ENCODE assay signal across 22 mouse cellular contexts in genomic region chr12:98249671-98250070, GRCm38 (mm10). TPM values are rescaled to one million over a fixed set of nuclear protein-coding genes. Genes with fewer than 3 reads are reported as not detected.
DNase-seq lines count a peak whose midpoint lies in the region; ATAC-seq and TF ChIP-seq lines count a peak whose summit lies in the region.
"Had no signal": no experiment of that assay in that cellular context is flagged by ENCODE, and none has a peak within 500 bp of the region (broad histone marks: within the 10 kb centered on the region; RNA-seq: fewer than 3 reads in every experiment).

No protein-coding gene starts in this region.

- H3K79me2 ChIP-seq in C2C12 (ENCODE audit: control insufficient read depth, insufficient read depth), result no peaks in the 10 kb centered on the region

- H3K4me2 ChIP-seq in liver, embryonic 12.5 days, result no peak overlapping the region
- H3K4me2 ChIP-seq: embryonic facial prominence, embryonic 13.5 days; heart, embryonic 11.5 days; hindbrain, embryonic 12.5 days; kidney, embryonic 15.5 days; limb, embryonic 12.5 days; liver, embryonic 13.5 days; lung, embryonic 14.5 days had no signal

- peaks cover 38% of the 10 kb centered on the region for H3K4me1 ChIP-seq in G1E (ENCODE audit: insufficient read depth, low read depth, low read length)
- H3K4me1 ChIP-seq in liver, embryonic 12.5 days, result no peaks in the 10 kb centered on the region
- H3K4me1 ChIP-seq: embryonic facial prominence, embryonic 13.5 days; hindbrain, embryonic 12.5 days; kidney, embryonic 15.5 days; limb, embryonic 12.5 days; liver, embryonic 13.5 days had no signal

- no peak overlapping the region for H3K27ac ChIP-seq in liver, embryonic 12.5 days
- H3K27ac ChIP-seq: embryonic facial prominence, embryonic 13.5 days; hindbrain, embryonic 12.5 days; kidney, embryonic 15.5 days; limb, embryonic 12.5 days; liver, embryonic 13.5 days had no signal

- TF ChIP-seq CTCF in C2C12 (IDR thresholded peaks at IDR 0.05; ENCODE audit: control insufficient read depth, insufficient read depth, insufficient read length), result no peak
- no peak for TF ChIP-seq CTCF in G1E (IDR thresholded peaks at IDR 0.05; ENCODE audit: low read depth, low read length)

- H3K9me3 ChIP-seq in G1E (replicated peaks), result no peaks in the 10 kb centered on the region
- H3K9me3 ChIP-seq in liver, embryonic 12.5 days (replicated peaks), result no peaks in the 10 kb centered on the region
- H3K9me3 ChIP-seq: embryonic facial prominence, embryonic 13.5 days; hindbrain, embryonic 12.5 days; kidney, embryonic 15.5 days; limb, embryonic 12.5 days; liver, embryonic 13.5 days had no signal

- no peaks in the 10 kb centered on the region for H3K79me3 ChIP-seq in C2C12 (ENCODE audit: low read depth)

- no peak for DNase-seq in G1E (ENCODE audit: low spot score)
- peak; percentile 44 for DNase-seq in fibroblast of lung, adult 2 months (ENCODE audit: low read depth)
- DNase-seq in thymus, adult 18-20 months, result no peak
- DNase-seq in yolk sac, embryonic 10.5 days (ENCODE audit: low spot score), result no peak
- DNase-seq: adrenal gland, adult 8-10 months; cerebellum, postnatal 10 days; forebrain, postnatal 0 days; heart, postnatal 10 days; liver, embryonic 13.5 days; lung, embryonic 14.5 days; retina, postnatal 1 day; thymus, postnatal 25 days had no signal

- H3K36me3 ChIP-seq in C2C12 (ENCODE audit: control insufficient read depth, insufficient read depth) (peaks cover 24% of the 10 kb centered on the region), G1E (replicated peaks) (peaks cover 64% of the 10 kb centered on the region)
- H3K36me3 ChIP-seq in liver, embryonic 12.5 days, result 0 out of 2 replicates have a peak, but pooled peaks cover 4% of the 10 kb centered on the region

- H3K9ac ChIP-seq in liver, embryonic 12.5 days, result no peak overlapping the region
- H3K9ac ChIP-seq: embryonic facial prominence, embryonic 13.5 days; forebrain, postnatal 0 days; hindbrain, embryonic 12.5 days; kidney, embryonic 15.5 days; limb, embryonic 12.5 days; liver, embryonic 13.5 days; lung, embryonic 14.5 days had no signal

- no peak overlapping the region for H3K4me3 ChIP-seq in C2C12 (ENCODE audit: insufficient read depth, poor library complexity, severe bottlenecking)
- H3K4me3 ChIP-seq in G1E (ENCODE audit: low read depth, low read length), result no peak overlapping the region
- H3K4me3 ChIP-seq in liver, embryonic 12.5 days, result no peak overlapping the region
- H3K4me3 ChIP-seq: embryonic facial prominence, embryonic 13.5 days; hindbrain, embryonic 12.5 days; kidney, embryonic 15.5 days; limb, embryonic 12.5 days; liver, embryonic 13.5 days had no signal

- peak; percentile 46 for ATAC-seq in G1E (ENCODE audit: extremely low read depth, insufficient number of reproducible peaks, low FRiP score, poor library complexity, severe bottlenecking)
- ATAC-seq in monocyte, adult 5-6 weeks (replicated peaks; ENCODE audit: insufficient number of reproducible peaks, low FRiP score, low TSS enrichment, poor library complexity, severe bottlenecking), result peak; percentile 43; the same call in 1 of the 2 replicates
- no peak for ATAC-seq in liver, embryonic 12.5 days
- ATAC-seq: forebrain, postnatal 0 days; midbrain, embryonic 16.5 days had no signal

- H3K27me3 ChIP-seq in C2C12 (ENCODE audit: control insufficient read depth, insufficient read depth, insufficient read length) (no peaks in the 10 kb centered on the region), G1E (ENCODE audit: insufficient read depth, low read length) (no peaks in the 10 kb centered on the region)
- no peaks in the 10 kb centered on the region for H3K27me3 ChIP-seq in liver, embryonic 12.5 days (replicated peaks)
- H3K27me3 ChIP-seq: embryonic facial prominence, embryonic 13.5 days; hindbrain, embryonic 12.5 days; kidney, embryonic 15.5 days; limb, embryonic 12.5 days; liver, embryonic 13.5 days had no signal

- 50% methylated on average over 3 of the region's 3 CpGs for WGBS in liver, embryonic 12.5 days (ENCODE audit: insufficient replicate concordance)

- H3ac ChIP-seq in C2C12 (ENCODE audit: control insufficient read depth, insufficient read length, low read depth), result no peak overlapping the region

TF ChIP-seq in C2C12, 6 proteins besides CTCF, POLR2A, EP300 and RAD21:
- TF ChIP-seq MYOG (IDR thresholded peaks at IDR 0.05; ENCODE audit: control insufficient read depth, extremely low read depth, insufficient read length) (no peak), MYOD1 (IDR thresholded peaks at IDR 0.05; ENCODE audit: control insufficient read depth, insufficient read length, low read depth) (no peak), FOSL1 (IDR thresholded peaks at IDR 0.05; ENCODE audit: insufficient read depth, low read length, poor library complexity, severe bottlenecking) (peak; percentile 17), USF1 (IDR thresholded peaks at IDR 0.05; ENCODE audit: low read depth) (peak; percentile 48)
TF ChIP-seq in C2C12: peak in this region for 2.

RNA-seq across cellular contexts. Expression of gene Galc, which starts 9.6 kb away (rescaled TPM):
- 9.0 TPM for polyA plus RNA-seq in C2C12 (2012; fragmentation: generic; extraction: Trizol)
- 120 and 131 TPM in 2 replicates for total RNA-seq in G1E (2014; fragmentation: Nextera tagmentation)
- 143 and 174 TPM in 2 replicates for total RNA-seq in G1E (2017)
- 9.3 and 10.1 TPM in 2 replicates for polyA plus RNA-seq in G1E (2012)
- 10.6 to 15.5 TPM (median 12.9 TPM) in 3 replicates for total RNA-seq in monocyte, adult 5-6 weeks (2017)
- polyA plus RNA-seq in liver, embryonic 12.5 days (2016; fragmentation: Nextera tagmentation; extraction: Ambion mirVana), result 3.2 and 3.4 TPM in 2 replicates
- total RNA-seq: MEL had no signal

RNA-seq across cellular contexts. Expression of gene Gpr65, which starts 18.8 kb away (rescaled TPM):
- polyA plus RNA-seq in C2C12 (2012; fragmentation: generic; extraction: Trizol), result not detected
- 142 and 144 TPM in 2 replicates for total RNA-seq in G1E (2014; fragmentation: Nextera tagmentation)
- 202 and 232 TPM in 2 replicates for total RNA-seq in G1E (2017)
- 1.4 and 2.4 TPM in 2 replicates for polyA plus RNA-seq in G1E (2012)
- total RNA-seq in monocyte, adult 5-6 weeks (2017), result 70.8 to 90.6 TPM (median 78.1 TPM) in 3 replicates
- 1.7 and 2.2 TPM in 2 replicates for polyA plus RNA-seq in liver, embryonic 12.5 days (2016; fragmentation: Nextera tagmentation; extraction: Ambion mirVana)
- total RNA-seq: MEL had no signal
